Comparison of ENCODE assay signal across 32 mouse cellular contexts in the genomic region with DNA sequence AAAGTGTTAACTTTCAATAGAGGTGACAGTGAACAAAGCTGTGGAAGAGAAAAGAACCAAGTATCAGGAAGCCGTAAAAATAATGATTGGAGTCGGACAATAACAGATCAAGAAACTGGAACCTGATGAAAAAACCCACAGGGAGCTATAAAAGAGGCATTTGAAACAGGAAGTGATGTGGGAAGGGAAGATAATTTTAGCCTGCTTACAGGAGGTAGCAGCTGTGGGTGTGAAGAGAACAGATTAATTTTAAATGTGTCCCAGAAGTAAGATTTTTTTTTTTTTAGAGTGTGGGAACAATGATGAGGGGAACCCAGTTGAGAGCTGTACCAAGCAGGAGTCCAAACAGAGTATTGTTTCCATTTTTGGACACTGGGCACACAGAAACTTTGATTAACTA.
A peak's percentile ranks its signal among the peaks of the same experiment; 100 is the strongest.
DNase-seq lines count a peak whose midpoint lies in the region; ATAC-seq lines count a peak whose summit lies in the region.
"Had no signal": no experiment of that assay in that cellular context is flagged by ENCODE, and none has a peak within 500 bp of the region (broad histone marks: within the 10 kb centered on the region; RNA-seq: fewer than 3 reads in every experiment).

No protein-coding gene starts in this region.

- DNase-seq in layer of hippocampus, adult 9-11 months: peak; percentile 57
- no peak for DNase-seq in layer of hippocampus, postnatal 25 days (ENCODE audit: extremely low spot score in 1 of 2, low spot score in 1 of 2)
- peak; percentile 41 for DNase-seq in right cerebral cortex, adult 18-20 months
- DNase-seq in right cerebral cortex, adult 2 months (ENCODE audit: low spot score in 2 of 2): no peak
- DNase-seq in urinary bladder, postnatal 10 days (ENCODE audit: low spot score): no peak
- DNase-seq: adrenal gland, postnatal 10 days; B cell, adult 2 months; cerebellum, adult 11 months; cerebellum, adult 9-10 months; cerebellum, postnatal 36 days; embryo, embryonic 11 days; gastrocnemius, postnatal 14 days; heart, adult 18-20 months; heart, postnatal 36 days; kidney, adult 2 months; kidney, postnatal 4 days; lung, postnatal 36 days; midbrain, embryonic 14.5 days; right cerebral cortex, postnatal 25 days; spleen, adult 18-20 months; thymus, adult 18-20 months; thymus, postnatal 36 days had no signal

- H3K27ac ChIP-seq in hindbrain, embryonic 12.5 days: no peak overlapping the region
- H3K27ac ChIP-seq: embryonic facial prominence, embryonic 12.5 days; forebrain, embryonic 10.5 days; forebrain, embryonic 15.5 days; hindbrain, embryonic 14.5 days; limb, embryonic 13.5 days; lung, embryonic 15.5 days had no signal

- no peaks in the 10 kb centered on the region for H3K9me3 ChIP-seq in hindbrain, embryonic 12.5 days (replicated peaks)
- H3K9me3 ChIP-seq: embryonic facial prominence, embryonic 12.5 days; forebrain, embryonic 10.5 days; forebrain, embryonic 15.5 days; limb, embryonic 13.5 days; lung, embryonic 15.5 days had no signal

- H3K27me3 ChIP-seq in hindbrain, embryonic 12.5 days: no peaks in the 10 kb centered on the region
- H3K27me3 ChIP-seq: embryonic facial prominence, embryonic 12.5 days; forebrain, embryonic 15.5 days; limb, embryonic 13.5 days; lung, embryonic 15.5 days had no signal

- no peaks in the 10 kb centered on the region for H3K36me3 ChIP-seq in hindbrain, embryonic 12.5 days
- H3K36me3 ChIP-seq: embryonic facial prominence, embryonic 12.5 days; forebrain, embryonic 10.5 days; forebrain, embryonic 15.5 days; limb, embryonic 13.5 days; lung, embryonic 15.5 days had no signal

- no peaks in the 10 kb centered on the region for H3K4me1 ChIP-seq in hindbrain, embryonic 12.5 days
- H3K4me1 ChIP-seq: embryonic facial prominence, embryonic 12.5 days; forebrain, embryonic 10.5 days; forebrain, embryonic 15.5 days; lung, embryonic 15.5 days had no signal

- ATAC-seq in granulocyte monocyte progenitor cell, adult 5-6 weeks (replicated peaks; ENCODE audit: poor library complexity, severe bottlenecking): peak; percentile 49
- no peak for ATAC-seq in hindbrain, embryonic 12.5 days (ENCODE audit: low FRiP score)
- ATAC-seq: forebrain, embryonic 15.5 days had no signal

- WGBS in hindbrain, embryonic 12.5 days: 86% methylated on average over 2 of the region's 2 CpGs

- H3K4me3 ChIP-seq in hindbrain, embryonic 12.5 days: no peak overlapping the region
- H3K4me3 ChIP-seq: embryonic facial prominence, embryonic 12.5 days; forebrain, embryonic 10.5 days; forebrain, embryonic 15.5 days; limb, embryonic 13.5 days; lung, embryonic 15.5 days had no signal

- H3K9ac ChIP-seq in hindbrain, embryonic 12.5 days: no peak overlapping the region
- H3K9ac ChIP-seq: embryonic facial prominence, embryonic 12.5 days; forebrain, embryonic 15.5 days; hindbrain, embryonic 14.5 days; limb, embryonic 13.5 days; lung, embryonic 15.5 days had no signal

- no peak overlapping the region for H3K4me2 ChIP-seq in hindbrain, embryonic 12.5 days (replicated peaks)
- H3K4me2 ChIP-seq: embryonic facial prominence, embryonic 12.5 days; forebrain, embryonic 15.5 days; heart, embryonic 11.5 days; hindbrain, embryonic 14.5 days; limb, embryonic 13.5 days; liver, embryonic 11.5 days; lung, embryonic 15.5 days had no signal

Comparison
In these comparisons a context has a peak if more than half of its experiments do, and no peak if none do; other contexts are left out.
1. DNase-seq: peak in layer of hippocampus, adult 9-11 months (single experiment) and right cerebral cortex, adult 18-20 months (single experiment); none in layer of hippocampus, postnatal 25 days (0 of 2), right cerebral cortex, adult 2 months (0 of 2) and urinary bladder, postnatal 10 days (single experiment).